Mouse (Mus musculus): Measurements from ENCODE around the gene Xaf1. TPM values are rescaled to one million over a fixed set of nuclear protein-coding genes. Genes with fewer than 3 reads are reported as not detected.

Xaf1 gene
- polyA plus RNA-seq (2014; fragmentation: Nextera tagmentation; extraction: Ambion mirVana), result 1.2 TPM in 2 replicates

DNA sequence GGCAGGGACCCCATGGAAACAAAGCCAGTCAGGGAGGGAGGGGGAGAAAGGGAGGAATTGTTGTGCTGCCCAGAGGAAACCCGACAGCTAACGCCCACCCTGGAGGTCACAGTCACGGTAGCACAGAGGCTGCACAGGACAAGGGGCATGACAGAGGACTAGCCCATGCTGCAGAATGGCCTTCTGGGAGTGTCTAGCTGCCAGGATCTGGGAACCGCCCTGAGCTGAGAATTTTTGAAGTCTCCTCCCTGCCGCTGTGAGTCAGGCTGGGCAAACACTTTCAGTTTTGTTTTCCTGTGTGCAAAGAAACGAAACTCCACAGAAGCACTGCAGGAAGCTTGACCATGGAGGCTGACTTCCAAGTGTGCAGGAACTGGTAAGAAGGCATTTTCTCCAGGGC is at the start of gene Xaf1:
Xaf1 (plus strand) TSS at position 296 of the 400 bp plus-strand sequence.
- DNase-seq (ENCODE audit: low spot score) (no peak), ATAC-seq (replicated peaks; ENCODE audit: insufficient number of reproducible peaks, low FRiP score, low TSS enrichment, low read depth) (no peak)
- no peak within 1 kb of the TSS for H3K27ac ChIP-seq (replicated peaks; ENCODE audit: low read depth, low read length)
- no peaks in the 10 kb centered on the region for H3K36me3 ChIP-seq (replicated peaks; ENCODE audit: control insufficient read depth, insufficient read depth, low read depth, low read length)
- no peaks in the 10 kb centered on the region for H3K27me3 ChIP-seq (ENCODE audit: control insufficient read depth, insufficient read depth, low read length)
- H3K4me2 ChIP-seq (ENCODE audit: low read depth, low read length), result no peak within 1 kb of the TSS
- H3K9ac ChIP-seq (replicated peaks; ENCODE audit: low read length), result no peak within 1 kb of the TSS; the same call in 1 of the 2 replicates
- no peaks in the 10 kb centered on the region for H3K9me3 ChIP-seq (replicated peaks; ENCODE audit: control insufficient read depth, low read length)
- WGBS, result 35% methylated on average over 6 of the region's 6 CpGs
- H3K4me1 ChIP-seq (ENCODE audit: control insufficient read depth, insufficient read depth, low read length), result no peaks in the 10 kb centered on the region
- H3K4me3 ChIP-seq (ENCODE audit: low read depth, low read length), result no peak within 1 kb of the TSS

DNA sequence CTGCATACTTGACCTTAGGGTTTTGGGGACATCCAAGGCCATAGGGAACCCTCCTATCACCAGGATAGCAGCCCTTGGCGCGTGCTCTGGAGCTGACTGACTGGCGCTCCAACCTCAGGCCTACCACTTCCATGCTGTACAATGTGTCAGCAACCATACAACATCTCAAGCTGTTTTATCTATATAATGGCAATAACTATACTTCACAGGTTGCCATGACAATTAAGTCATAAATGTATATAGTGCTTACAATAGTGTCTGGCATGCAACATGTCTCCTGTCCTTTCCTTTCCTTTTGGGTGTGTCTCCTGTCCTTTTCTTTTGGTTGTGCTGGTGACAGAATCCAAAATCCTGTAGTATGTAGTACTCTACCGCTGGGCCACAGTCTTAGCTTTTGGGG is 45.8 kb upstream of the Xaf1 start:
- Histone ChIP-seq H3K27me3 (ENCODE audit: control insufficient read depth, insufficient read depth, low read length) (no peaks in the 10 kb centered on the region), H3K4me1 (ENCODE audit: control insufficient read depth, insufficient read depth, low read length) (no peaks in the 10 kb centered on the region), H3K9ac (replicated peaks; ENCODE audit: low read length) (no peak overlapping the region), H3K9me3 (replicated peaks; ENCODE audit: control insufficient read depth, low read length) (no peaks in the 10 kb centered on the region), H3K4me3 (ENCODE audit: low read depth, low read length) (no peak overlapping the region), H3K4me2 (ENCODE audit: low read depth, low read length) (no peak overlapping the region), H3K36me3 (replicated peaks; ENCODE audit: control insufficient read depth, insufficient read depth, low read depth, low read length) (no peaks in the 10 kb centered on the region), H3K27ac (replicated peaks; ENCODE audit: low read depth, low read length) (no peak overlapping the region)
- ATAC-seq (replicated peaks; ENCODE audit: insufficient number of reproducible peaks, low FRiP score, low TSS enrichment, low read depth) (no peak), DNase-seq (ENCODE audit: low spot score) (no peak)
- WGBS, result 92% methylated on average over 4 of the region's 4 CpGs

DNA sequence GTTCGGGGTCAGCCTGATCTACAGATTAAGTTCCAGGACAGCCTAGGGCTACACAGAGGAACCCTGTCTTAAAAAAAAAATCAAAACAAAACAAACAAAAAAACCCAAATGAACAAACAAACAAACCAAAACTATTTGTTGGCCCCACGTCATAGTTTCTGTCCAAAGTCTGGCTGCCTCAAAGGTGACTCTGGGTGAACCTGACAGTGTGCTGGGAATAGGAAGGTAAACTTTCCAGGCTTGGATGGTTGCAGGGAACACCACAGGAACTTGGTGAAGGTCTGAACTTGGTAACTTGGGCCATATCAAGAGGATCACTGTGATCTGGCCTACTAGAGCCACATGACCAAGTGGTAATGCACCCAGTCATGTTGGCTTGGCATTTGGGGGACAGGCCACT is 45.0 kb upstream of the Xaf1 start:
- H3K4me1 ChIP-seq (ENCODE audit: control insufficient read depth, insufficient read depth, low read length), result no peaks in the 10 kb centered on the region
- DNase-seq (ENCODE audit: low spot score) (no peak), ATAC-seq (replicated peaks; ENCODE audit: insufficient number of reproducible peaks, low FRiP score, low TSS enrichment, low read depth) (no peak)
- no peak overlapping the region for H3K4me3 ChIP-seq (ENCODE audit: low read depth, low read length)
- H3K27me3 ChIP-seq (ENCODE audit: control insufficient read depth, insufficient read depth, low read length), result no peaks in the 10 kb centered on the region
- no peak overlapping the region for H3K27ac ChIP-seq (replicated peaks; ENCODE audit: low read depth, low read length)
- H3K9me3 ChIP-seq (replicated peaks; ENCODE audit: control insufficient read depth, low read length), result no peaks in the 10 kb centered on the region
- H3K4me2 ChIP-seq (ENCODE audit: low read depth, low read length), result no peak overlapping the region
- WGBS, result 67% methylated on average over 2 of the region's 2 CpGs
- no peak overlapping the region for H3K9ac ChIP-seq (replicated peaks; ENCODE audit: low read length)
- H3K36me3 ChIP-seq (replicated peaks; ENCODE audit: control insufficient read depth, insufficient read depth, low read depth, low read length), result no peaks in the 10 kb centered on the region

DNA sequence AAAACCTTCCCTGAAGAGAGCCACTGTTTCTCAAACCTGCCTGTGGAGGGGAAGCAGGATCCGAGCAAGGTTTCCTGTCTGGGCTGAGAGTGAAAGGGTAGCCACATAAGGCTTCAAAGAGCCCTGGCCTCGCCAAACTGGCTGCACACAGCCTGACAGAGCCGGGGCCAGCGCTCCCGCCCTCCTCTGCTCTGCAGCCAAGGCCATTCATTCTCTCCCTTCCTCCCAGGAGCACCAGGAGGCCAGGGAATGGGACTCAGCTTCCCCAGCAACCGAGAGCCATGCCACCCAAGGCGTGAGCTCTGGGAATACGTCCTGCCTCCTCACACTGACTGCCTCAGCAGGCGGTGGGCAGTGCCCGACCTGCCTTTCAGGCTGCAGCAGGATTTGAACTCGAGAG is 35.9 kb upstream of the Xaf1 start:
- WGBS, result 4% methylated on average over 11 of the region's 11 CpGs
- H3K27ac ChIP-seq (replicated peaks; ENCODE audit: low read depth, low read length), result no peak overlapping the region
- H3K4me3 ChIP-seq (ENCODE audit: low read depth, low read length), result no peak overlapping the region
- H3K36me3 ChIP-seq (replicated peaks; ENCODE audit: control insufficient read depth, insufficient read depth, low read depth, low read length), result no peaks in the 10 kb centered on the region
- no peak overlapping the region for H3K4me2 ChIP-seq (ENCODE audit: low read depth, low read length)
- H3K4me1 ChIP-seq (ENCODE audit: control insufficient read depth, insufficient read depth, low read length), result peaks cover 3% of the 10 kb centered on the region; the same call in 1 of the 2 replicates
- DNase-seq (ENCODE audit: low spot score), result peak; percentile 9
- ATAC-seq (replicated peaks; ENCODE audit: insufficient number of reproducible peaks, low FRiP score, low TSS enrichment, low read depth), result no peak
- no peaks in the 10 kb centered on the region for H3K9me3 ChIP-seq (replicated peaks; ENCODE audit: control insufficient read depth, low read length)
- peaks cover 33% of the 10 kb centered on the region for H3K27me3 ChIP-seq (ENCODE audit: control insufficient read depth, insufficient read depth, low read length)
- H3K9ac ChIP-seq (replicated peaks; ENCODE audit: low read length), result no peak overlapping the region

DNA sequence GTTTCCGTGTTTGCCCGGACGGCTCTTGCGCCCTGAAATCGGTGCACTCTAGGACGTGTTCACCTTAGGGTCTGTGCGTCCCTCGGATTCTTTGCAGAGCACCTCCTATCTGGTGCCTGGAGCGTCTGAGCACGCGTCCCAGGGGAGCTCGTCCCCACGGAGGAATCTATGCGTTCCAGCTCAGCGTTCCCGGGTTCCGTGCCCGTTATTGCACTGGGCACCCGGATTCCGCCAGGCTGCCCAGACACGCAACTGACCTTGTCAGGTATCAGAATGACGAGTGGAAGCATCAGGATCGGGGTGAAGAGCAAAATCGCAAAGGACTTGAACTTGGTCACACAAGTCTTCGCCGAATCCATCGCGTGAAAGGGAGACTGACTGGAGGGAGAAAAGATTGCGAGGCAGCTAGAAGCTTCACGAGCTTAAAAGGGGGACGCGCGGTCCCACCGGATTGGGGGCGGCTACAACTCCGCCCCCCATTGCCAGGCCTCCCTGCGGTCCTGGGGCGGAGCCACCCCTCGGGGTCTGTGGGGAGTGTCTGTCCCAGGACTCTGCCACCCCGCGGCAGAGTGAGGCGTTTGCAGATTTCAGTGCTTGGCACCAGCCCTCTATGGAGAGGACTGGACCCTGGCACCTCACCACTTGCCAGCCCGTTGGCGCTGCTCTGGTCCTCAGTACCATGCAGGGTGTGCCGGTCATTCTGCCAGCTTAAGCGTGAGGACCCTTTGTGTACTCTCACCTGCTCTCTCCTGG is 35.0 kb upstream of the Xaf1 start:
- peak; percentile 74 for DNase-seq (ENCODE audit: low spot score)
- Histone ChIP-seq H3K36me3 (replicated peaks; ENCODE audit: control insufficient read depth, insufficient read depth, low read depth, low read length) (no peaks in the 10 kb centered on the region), H3K27me3 (ENCODE audit: control insufficient read depth, insufficient read depth, low read length) (peaks cover 33% of the 10 kb centered on the region), H3K4me3 (ENCODE audit: low read depth, low read length) (peak overlapping the region; percentile 28), H3K4me1 (ENCODE audit: control insufficient read depth, insufficient read depth, low read length) (peaks cover 3% of the 10 kb centered on the region; the same call in 1 of the 2 replicates), H3K9ac (replicated peaks; ENCODE audit: low read length) (peak overlapping the region; percentile 30), H3K27ac (replicated peaks; ENCODE audit: low read depth, low read length) (no peak overlapping the region), H3K9me3 (replicated peaks; ENCODE audit: control insufficient read depth, low read length) (no peaks in the 10 kb centered on the region), H3K4me2 (ENCODE audit: low read depth, low read length) (peak overlapping the region; percentile 62)
- 1% methylated on average over 46 of the region's 46 CpGs for WGBS
- ATAC-seq (replicated peaks; ENCODE audit: insufficient number of reproducible peaks, low FRiP score, low TSS enrichment, low read depth), result peak; percentile 81

DNA sequence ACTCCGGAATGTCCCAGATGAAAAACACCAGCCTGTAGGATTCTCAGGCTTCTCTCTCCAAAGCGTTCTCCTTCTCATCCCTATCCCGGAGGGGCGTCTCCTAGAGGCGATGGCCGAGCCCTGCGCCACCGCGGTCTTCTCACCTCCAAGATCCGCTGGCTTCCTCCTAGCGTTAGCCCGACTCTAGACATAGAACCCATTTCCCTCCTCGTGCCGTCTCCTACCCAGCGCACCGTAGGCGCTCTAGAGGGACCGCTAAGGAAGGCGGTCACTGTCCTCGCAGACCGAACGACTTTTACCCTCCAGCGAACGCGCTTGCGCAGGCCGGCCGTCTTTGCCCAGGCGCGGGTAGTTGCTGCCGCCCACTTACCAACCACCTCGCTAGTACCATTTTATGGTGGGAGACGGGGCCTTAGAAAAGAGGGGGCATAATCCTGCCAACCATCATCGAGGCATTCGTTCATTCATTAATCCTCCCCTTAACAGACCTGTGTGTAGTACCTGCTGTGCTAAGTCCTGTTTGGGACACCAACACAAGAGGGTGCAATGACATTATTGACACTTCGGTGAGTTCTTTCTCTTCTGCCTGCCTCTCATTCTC is 34.4 kb upstream of the Xaf1 start, which contains the start of gene Slc13a5:
Slc13a5 (minus strand) TSS at position 263 of the 601 bp plus-strand sequence.
- H3K27ac ChIP-seq (replicated peaks; ENCODE audit: low read depth, low read length), result no peak within 1 kb of the TSS
- H3K4me1 ChIP-seq (ENCODE audit: control insufficient read depth, insufficient read depth, low read length), result peaks cover 3% of the 10 kb centered on the region; the same call in 1 of the 2 replicates
- no peaks in the 10 kb centered on the region for H3K36me3 ChIP-seq (replicated peaks; ENCODE audit: control insufficient read depth, insufficient read depth, low read depth, low read length)
- peak; percentile 49 for DNase-seq (ENCODE audit: low spot score)
- no peaks in the 10 kb centered on the region for H3K9me3 ChIP-seq (replicated peaks; ENCODE audit: control insufficient read depth, low read length)
- 4% methylated on average over 36 of the region's 36 CpGs for WGBS
- H3K4me3 ChIP-seq (ENCODE audit: low read depth, low read length), result peak within 1 kb of the TSS; percentile 28
- 0 out of 2 replicates have a peak, but pooled peaks have one; percentile 52 for ATAC-seq (replicated peaks; ENCODE audit: insufficient number of reproducible peaks, low FRiP score, low TSS enrichment, low read depth)
- H3K4me2 ChIP-seq (ENCODE audit: low read depth, low read length), result peak within 1 kb of the TSS; percentile 62
- H3K27me3 ChIP-seq (ENCODE audit: control insufficient read depth, insufficient read depth, low read length), result peaks cover 33% of the 10 kb centered on the region
- H3K9ac ChIP-seq (replicated peaks; ENCODE audit: low read length), result peak within 1 kb of the TSS; percentile 30

DNA sequence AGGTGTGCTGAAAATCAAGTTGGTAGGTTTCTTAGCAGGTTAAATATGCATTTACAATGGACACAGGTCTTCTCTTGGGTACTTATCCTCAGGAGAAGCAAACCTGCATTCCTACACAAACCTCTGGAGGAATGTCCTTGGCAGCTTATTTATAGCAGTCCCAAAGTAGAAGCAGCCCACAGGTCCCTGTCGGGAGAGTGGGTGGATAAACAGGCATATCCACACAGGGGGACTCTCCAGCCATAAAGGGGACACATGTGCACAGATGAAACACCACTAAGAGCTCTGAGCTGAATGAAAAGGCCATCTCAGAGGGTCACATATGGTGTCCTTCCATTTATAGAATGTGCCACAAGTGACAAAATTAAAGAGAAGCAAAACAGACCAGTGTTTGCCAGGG is 29.7 kb upstream of the Xaf1 start:
- 64% methylated on average over 1 of the region's 1 CpGs for WGBS
- ATAC-seq (replicated peaks; ENCODE audit: insufficient number of reproducible peaks, low FRiP score, low TSS enrichment, low read depth) (no peak), DNase-seq (ENCODE audit: low spot score) (no peak)
- Histone ChIP-seq H3K9ac (replicated peaks; ENCODE audit: low read length) (no peak overlapping the region), H3K27me3 (ENCODE audit: control insufficient read depth, insufficient read depth, low read length) (peaks cover 10% of the 10 kb centered on the region), H3K4me3 (ENCODE audit: low read depth, low read length) (no peak overlapping the region), H3K36me3 (replicated peaks; ENCODE audit: control insufficient read depth, insufficient read depth, low read depth, low read length) (no peaks in the 10 kb centered on the region), H3K4me2 (ENCODE audit: low read depth, low read length) (no peak overlapping the region), H3K9me3 (replicated peaks; ENCODE audit: control insufficient read depth, low read length) (no peaks in the 10 kb centered on the region), H3K27ac (replicated peaks; ENCODE audit: low read depth, low read length) (no peak overlapping the region), H3K4me1 (ENCODE audit: control insufficient read depth, insufficient read depth, low read length) (peaks cover 3% of the 10 kb centered on the region; the same call in 1 of the 2 replicates)

DNA sequence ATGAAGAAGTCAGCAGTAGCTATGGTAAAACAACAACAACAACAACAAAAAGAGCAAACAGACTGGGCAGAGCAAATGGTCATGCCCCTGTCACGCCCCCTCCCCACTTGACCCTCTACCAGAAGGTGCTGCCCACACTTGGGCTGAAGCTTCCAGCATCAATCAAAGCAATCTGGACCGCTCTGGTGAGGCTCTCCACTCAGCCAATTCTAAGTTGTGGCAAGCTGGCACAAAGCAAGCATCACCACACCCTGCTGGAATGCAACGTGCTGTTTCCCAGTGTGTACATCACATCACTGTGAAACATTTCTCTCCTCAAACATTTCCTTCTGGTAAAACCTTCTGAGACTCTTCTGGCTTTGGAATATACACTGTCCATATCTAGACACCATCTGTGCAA is 28.1 kb upstream of the Xaf1 start:
- Histone ChIP-seq H3K27me3 (ENCODE audit: control insufficient read depth, insufficient read depth, low read length) (no peaks in the 10 kb centered on the region), H3K36me3 (replicated peaks; ENCODE audit: control insufficient read depth, insufficient read depth, low read depth, low read length) (no peaks in the 10 kb centered on the region), H3K9ac (replicated peaks; ENCODE audit: low read length) (no peak overlapping the region), H3K4me2 (ENCODE audit: low read depth, low read length) (no peak overlapping the region), H3K27ac (replicated peaks; ENCODE audit: low read depth, low read length) (no peak overlapping the region), H3K4me3 (ENCODE audit: low read depth, low read length) (no peak overlapping the region), H3K9me3 (replicated peaks; ENCODE audit: control insufficient read depth, low read length) (no peaks in the 10 kb centered on the region), H3K4me1 (ENCODE audit: control insufficient read depth, insufficient read depth, low read length) (no peaks in the 10 kb centered on the region)
- 78% methylated on average over 3 of the region's 3 CpGs for WGBS
- DNase-seq (ENCODE audit: low spot score), result no peak
- no peak for ATAC-seq (replicated peaks; ENCODE audit: insufficient number of reproducible peaks, low FRiP score, low TSS enrichment, low read depth)

Data from embryonic facial prominence, embryonic 11.5 days (tissue).